Mouse (Mus musculus) hindbrain, embryonic 10.5 days (tissue): Measurements from ENCODE around the gene Gpatch2. TPM values are rescaled to one million over a fixed set of nuclear protein-coding genes. Genes with fewer than 3 reads are reported as not detected.

ENCODE experiments used
- DNase-seq: peaks from one replicate; pipeline ENCODE4 v3.0.0-alpha.2; 2017; ENCODE audit warnings: low spot score
- H3K27ac ChIP-seq: fragments of 300-500 bp; sonication (generic); 2 replicates; pipeline ENCODE4 v1.5.1; 2016; ENCODE audit warnings: mild to moderate bottlenecking, moderate library complexity
- H3K27me3 ChIP-seq: fragments of 300-500 bp; sonication (generic); 2 replicates; pipeline ENCODE4 v1.6.1; 2016; ENCODE audit warnings: mild to moderate bottlenecking; ENCODE audit not compliant: poor library complexity, insufficient read depth, severe bottlenecking
- H3K36me3 ChIP-seq: fragments of 300-500 bp; sonication (generic); 2 replicates; pipeline ENCODE4 v1.6.1; 2016; ENCODE audit warnings: mild to moderate bottlenecking, moderate library complexity
- H3K4me1 ChIP-seq: fragments of 300-500 bp; sonication (generic); replicated peaks from 2 replicates; pipeline ENCODE4 v1.6.1; 2016; ENCODE audit warnings: mild to moderate bottlenecking
- H3K4me3 ChIP-seq: fragments of 300-500 bp; sonication (generic); 2 replicates; pipeline ENCODE4 v1.5.1; 2016; ENCODE audit warnings: mild to moderate bottlenecking, moderate library complexity
- H3K9me3 ChIP-seq: fragments of 300-500 bp; sonication (generic); 2 replicates; pipeline ENCODE4 v1.6.1; 2016; ENCODE audit warnings: mild to moderate bottlenecking, moderate library complexity
- WGBS: fragments of 180-500 bp; shearing (Covaris S2); methylation state at CpG from one replicate; pipeline ENCODE4 v1.1.7; 2016; 5-methylcytosine and 5-hydroxymethylcytosine counted together
- polyA plus RNA-seq: library from polyadenylated mRNA; unstranded; fragments of >200 nt; fragmentation: Nextera tagmentation; extraction: Ambion mirVana; gene quantifications from 2 replicates; pipeline ENCODE4 v1.2.1, GENCODE M21; 2016

Gene Gpatch2
- polyA plus RNA-seq, 1 experiment from 2014 or later: 25.0 TPM

- no peaks in the 10 kb centered on the region for H3K36me3 ChIP-seq
- 82% methylated on average over 10 of the region's 10 CpGs for WGBS
- DNase-seq: no peak
Measured at GRCm38 (mm10) chr1:187270318-187271247, 55.3 kb downstream of the Gpatch2 start.

GRCm38 (mm10) chr1:187277324-187277723 lies 62.0 kb downstream of the Gpatch2 start:
- H3K36me3 ChIP-seq: no peaks in the 10 kb centered on the region
- WGBS: 69% methylated on average over 9 of the region's 9 CpGs

More at GRCm38 (mm10) chr1:187270318-187271247, 55.3 kb downstream of the Gpatch2 start:
- no peak overlapping the region for H3K4me3 ChIP-seq
- H3K9me3 ChIP-seq: no peaks in the 10 kb centered on the region
- H3K4me1 ChIP-seq: peaks cover 17% of the 10 kb centered on the region
- no peak overlapping the region for H3K27ac ChIP-seq
- H3K27me3 ChIP-seq: no peaks in the 10 kb centered on the region

GRCm38 (mm10) chr1:187278472-187278871 lies 63.2 kb downstream of the Gpatch2 start:
- DNase-seq: no peak
- no peaks in the 10 kb centered on the region for H3K27me3 ChIP-seq
- 87% methylated on average over 5 of the region's 5 CpGs for WGBS
- no peak overlapping the region for H3K4me3 ChIP-seq
- peaks cover 14% of the 10 kb centered on the region for H3K4me1 ChIP-seq
- no peaks in the 10 kb centered on the region for H3K36me3 ChIP-seq
- no peaks in the 10 kb centered on the region for H3K9me3 ChIP-seq
- H3K27ac ChIP-seq: no peak overlapping the region

More at GRCm38 (mm10) chr1:187277324-187277723, 62.0 kb downstream of the Gpatch2 start:
- H3K27me3 ChIP-seq: no peaks in the 10 kb centered on the region
- no peak overlapping the region for H3K27ac ChIP-seq
- H3K4me3 ChIP-seq: no peak overlapping the region
- H3K4me1 ChIP-seq: peaks cover 7% of the 10 kb centered on the region
- no peaks in the 10 kb centered on the region for H3K9me3 ChIP-seq
- no peak for DNase-seq

- no peak overlapping the region for H3K4me3 ChIP-seq
- DNase-seq: no peak
- no peaks in the 10 kb centered on the region for H3K36me3 ChIP-seq
- no peaks in the 10 kb centered on the region for H3K27me3 ChIP-seq
- no peaks in the 10 kb centered on the region for H3K9me3 ChIP-seq
- peaks cover 14% of the 10 kb centered on the region for H3K4me1 ChIP-seq
- no peak overlapping the region for H3K27ac ChIP-seq
- WGBS: 80% methylated on average over 4 of the region's 4 CpGs
Measured at GRCm38 (mm10) chr1:187279776-187280175, 64.5 kb downstream of the Gpatch2 start.

GRCm38 (mm10) chr1:187282321-187282720 lies 67.0 kb downstream of the Gpatch2 start:
- no peaks in the 10 kb centered on the region for H3K27me3 ChIP-seq
- 68% methylated on average over 3 of the region's 3 CpGs for WGBS
- no peak for DNase-seq
- no peaks in the 10 kb centered on the region for H3K36me3 ChIP-seq
- H3K27ac ChIP-seq: no peak overlapping the region
- H3K4me3 ChIP-seq: no peak overlapping the region
- no peaks in the 10 kb centered on the region for H3K9me3 ChIP-seq
- H3K4me1 ChIP-seq: peaks cover 12% of the 10 kb centered on the region

GRCm38 (mm10) chr1:187282804-187283203 lies 67.5 kb downstream of the Gpatch2 start:
- WGBS: 86% methylated on average over 6 of the region's 6 CpGs
- peaks cover 9% of the 10 kb centered on the region for H3K4me1 ChIP-seq
- no peak overlapping the region for H3K27ac ChIP-seq
- H3K4me3 ChIP-seq: no peak overlapping the region
- no peaks in the 10 kb centered on the region for H3K36me3 ChIP-seq
- no peaks in the 10 kb centered on the region for H3K27me3 ChIP-seq
- no peak for DNase-seq
- H3K9me3 ChIP-seq: no peaks in the 10 kb centered on the region

GRCm38 (mm10) chr1:187285735-187286134 lies 70.4 kb downstream of the Gpatch2 start:
- Histone ChIP-seq H3K36me3 (no peaks in the 10 kb centered on the region), H3K27me3 (no peaks in the 10 kb centered on the region), H3K9me3 (no peaks in the 10 kb centered on the region), H3K27ac (no peak overlapping the region), H3K4me1 (peaks cover 9% of the 10 kb centered on the region), H3K4me3 (no peak overlapping the region)
- no peak for DNase-seq
- WGBS: 83% methylated on average over 8 of the region's 8 CpGs

GRCm38 (mm10) chr1:187286411-187286810 lies 71.1 kb downstream of the Gpatch2 start:
- 92% methylated on average over 4 of the region's 4 CpGs for WGBS
- no peak for DNase-seq
- no peaks in the 10 kb centered on the region for H3K36me3 ChIP-seq
- peaks cover 9% of the 10 kb centered on the region for H3K4me1 ChIP-seq
- no peak overlapping the region for H3K27ac ChIP-seq
- H3K4me3 ChIP-seq: no peak overlapping the region
- H3K9me3 ChIP-seq: no peaks in the 10 kb centered on the region
- no peaks in the 10 kb centered on the region for H3K27me3 ChIP-seq

- no peak overlapping the region for H3K27ac ChIP-seq
- H3K27me3 ChIP-seq: no peaks in the 10 kb centered on the region
- H3K4me1 ChIP-seq: peaks cover 9% of the 10 kb centered on the region
- no peaks in the 10 kb centered on the region for H3K9me3 ChIP-seq
- H3K4me3 ChIP-seq: no peak overlapping the region
- H3K36me3 ChIP-seq: no peaks in the 10 kb centered on the region
- no peak for DNase-seq
- 92% methylated on average over 3 of the region's 3 CpGs for WGBS
Measured at GRCm38 (mm10) chr1:187286924-187287323, 71.6 kb downstream of the Gpatch2 start.

GRCm38 (mm10) chr1:187290186-187290585 lies 74.9 kb downstream of the Gpatch2 start:
- H3K36me3 ChIP-seq: no peaks in the 10 kb centered on the region
- H3K27ac ChIP-seq: no peak overlapping the region
- DNase-seq: no peak
- no peak overlapping the region for H3K4me3 ChIP-seq
- no peaks in the 10 kb centered on the region for H3K4me1 ChIP-seq
- WGBS: 91% methylated on average over 7 of the region's 7 CpGs
- H3K27me3 ChIP-seq: no peaks in the 10 kb centered on the region
- no peaks in the 10 kb centered on the region for H3K9me3 ChIP-seq

GRCm38 (mm10) chr1:187291480-187292394 lies 76.4 kb downstream of the Gpatch2 start:
- 92% methylated on average over 10 of the region's 10 CpGs for WGBS
- no peaks in the 10 kb centered on the region for H3K4me1 ChIP-seq
- H3K27ac ChIP-seq: no peak overlapping the region
- no peaks in the 10 kb centered on the region for H3K9me3 ChIP-seq
- no peaks in the 10 kb centered on the region for H3K27me3 ChIP-seq
- H3K36me3 ChIP-seq: no peaks in the 10 kb centered on the region
- H3K4me3 ChIP-seq: no peak overlapping the region
- DNase-seq: no peak

GRCm38 (mm10) chr1:187292395-187292749 lies 77.1 kb downstream of the Gpatch2 start:
- H3K27ac ChIP-seq: no peak overlapping the region
- DNase-seq: no peak
- 94% methylated on average over 3 of the region's 3 CpGs for WGBS
- no peaks in the 10 kb centered on the region for H3K27me3 ChIP-seq
- no peaks in the 10 kb centered on the region for H3K9me3 ChIP-seq
- no peak overlapping the region for H3K4me3 ChIP-seq
- H3K36me3 ChIP-seq: no peaks in the 10 kb centered on the region
- no peaks in the 10 kb centered on the region for H3K4me1 ChIP-seq

- H3K9me3 ChIP-seq: no peaks in the 10 kb centered on the region
- H3K36me3 ChIP-seq: no peaks in the 10 kb centered on the region
- no peak overlapping the region for H3K27ac ChIP-seq
- H3K4me3 ChIP-seq: no peak overlapping the region
- 90% methylated on average over 3 of the region's 3 CpGs for WGBS
- DNase-seq: no peak
- H3K27me3 ChIP-seq: no peaks in the 10 kb centered on the region
- H3K4me1 ChIP-seq: no peaks in the 10 kb centered on the region
Measured at GRCm38 (mm10) chr1:187293233-187293632, 77.9 kb downstream of the Gpatch2 start.
